Mouse (Mus musculus) testis, adult 2 months (tissue): Measurements from ENCODE around the gene Gucy2g. TPM values are rescaled to one million over a fixed set of nuclear protein-coding genes. Genes with fewer than 3 reads are reported as not detected.

Experiments used
- H3K27ac ChIP-seq: fragments of 200-500 bp; 2 replicates; pipeline ENCODE4 v1.5.1; 2012; ENCODE audit warnings: low read depth, low read length; ENCODE audit not compliant: control insufficient read depth, insufficient read depth
- H3K27me3 ChIP-seq: fragments of 200-500 bp; 2 replicates; pipeline ENCODE4 v1.6.1; 2012; ENCODE audit warnings: mild to moderate bottlenecking, low read length, moderate library complexity; ENCODE audit not compliant: control insufficient read depth, insufficient read depth
- H3K36me3 ChIP-seq: fragments of 200-500 bp; 2 replicates; pipeline ENCODE4 v1.6.1; 2012; ENCODE audit warnings: mild to moderate bottlenecking, low read length; ENCODE audit not compliant: control insufficient read depth, insufficient read depth
- H3K4me1 ChIP-seq: fragments of 200-500 bp; 2 replicates; pipeline ENCODE4 v1.6.1; 2012; ENCODE audit warnings: low read length; ENCODE audit not compliant: control insufficient read depth, insufficient read depth
- H3K4me3 ChIP-seq: fragments of 200-500 bp; 2 replicates; pipeline ENCODE4 v1.5.1; 2012; ENCODE audit warnings: low read depth, mild to moderate bottlenecking, low read length, moderate library complexity, mixed read lengths; ENCODE audit not compliant: control insufficient read depth
- CTCF ChIP-seq: fragments of 200-500 bp; IDR thresholded peaks from 2 replicates; pipeline ENCODE4 v1.5.1; 2012; ENCODE audit warnings: low read depth, mild to moderate bottlenecking, inconsistent platforms, low read length, moderate library complexity; ENCODE audit not compliant: control insufficient read depth, insufficient read depth, insufficient replicate concordance
- POLR2A ChIP-seq: fragments of 200-500 bp; IDR thresholded peaks from 2 replicates; pipeline ENCODE4 v1.6.1; 2012; ENCODE audit warnings: low read depth, mild to moderate bottlenecking, inconsistent platforms, low read length, moderate library complexity; ENCODE audit not compliant: control insufficient read depth
- polyA plus RNA-seq: library from polyadenylated mRNA; depleted of rRNA; stranded (reverse); fragments of >200 nt; gene quantifications from 2 replicates; pipeline ENCODE4 v1.2.3, GENCODE M21; 2012

Gene Gucy2g
- polyA plus RNA-seq, 1 experiment, result 1.9 TPM

- Histone ChIP-seq H3K4me3 (no peak overlapping the region), H3K4me1 (no peaks in the 10 kb centered on the region), H3K27ac (no peak overlapping the region), H3K27me3 (no peaks in the 10 kb centered on the region), H3K36me3 (no peaks in the 10 kb centered on the region)
- peak; percentile 2; the same call in 1 of the 2 replicates for TF ChIP-seq CTCF
- no peak for TF ChIP-seq POLR2A
Measured at GRCm38 (mm10) chr19:55227135-55227534, 13.9 kb downstream of the Gucy2g start.

- no peak overlapping the region for H3K27ac ChIP-seq
- no peak overlapping the region for H3K4me3 ChIP-seq
- no peaks in the 10 kb centered on the region for H3K4me1 ChIP-seq
- H3K27me3 ChIP-seq, result no peaks in the 10 kb centered on the region
- TF ChIP-seq CTCF (no peak), POLR2A (no peak)
- no peaks in the 10 kb centered on the region for H3K36me3 ChIP-seq
Measured at GRCm38 (mm10) chr19:55226621-55227020, 14.4 kb downstream of the Gucy2g start.

GRCm38 (mm10) chr19:55222268-55222667 lies 18.8 kb downstream of the Gucy2g start:
- H3K27ac ChIP-seq, result no peak overlapping the region
- TF ChIP-seq CTCF, result no peak
- no peak for TF ChIP-seq POLR2A
- peaks cover 11% of the 10 kb centered on the region; the same call in 1 of the 2 replicates for H3K4me1 ChIP-seq
- no peaks in the 10 kb centered on the region for H3K27me3 ChIP-seq
- no peaks in the 10 kb centered on the region for H3K36me3 ChIP-seq
- no peak overlapping the region for H3K4me3 ChIP-seq

GRCm38 (mm10) chr19:55221208-55221607 lies 19.8 kb downstream of the Gucy2g start:
- Histone ChIP-seq H3K27me3 (no peaks in the 10 kb centered on the region), H3K27ac (no peak overlapping the region), H3K36me3 (no peaks in the 10 kb centered on the region), H3K4me3 (no peak overlapping the region), H3K4me1 (peaks cover 11% of the 10 kb centered on the region; the same call in 1 of the 2 replicates)
- TF ChIP-seq POLR2A (no peak), CTCF (no peak)

- TF ChIP-seq CTCF (no peak), POLR2A (no peak)
- H3K4me3 ChIP-seq, result no peak overlapping the region
- H3K4me1 ChIP-seq, result peaks cover 11% of the 10 kb centered on the region; the same call in 1 of the 2 replicates
- no peaks in the 10 kb centered on the region for H3K27me3 ChIP-seq
- no peaks in the 10 kb centered on the region for H3K36me3 ChIP-seq
- H3K27ac ChIP-seq, result no peak overlapping the region
Measured at GRCm38 (mm10) chr19:55219359-55219758, 21.7 kb downstream of the Gucy2g start.

GRCm38 (mm10) chr19:55218741-55219221 lies 22.3 kb downstream of the Gucy2g start:
- H3K4me1 ChIP-seq, result peaks cover 11% of the 10 kb centered on the region; the same call in 1 of the 2 replicates
- TF ChIP-seq POLR2A (no peak), CTCF (no peak)
- H3K36me3 ChIP-seq, result no peaks in the 10 kb centered on the region
- no peaks in the 10 kb centered on the region for H3K27me3 ChIP-seq
- peak overlapping the region; percentile 79 for H3K4me3 ChIP-seq
- H3K27ac ChIP-seq, result no peak overlapping the region

GRCm38 (mm10) chr19:55218192-55218739 lies 22.8 kb downstream of the Gucy2g start:
- peaks cover 11% of the 10 kb centered on the region; the same call in 1 of the 2 replicates for H3K4me1 ChIP-seq

More at GRCm38 (mm10) chr19:55218192-55218739, 22.8 kb downstream of the Gucy2g start:
- peak overlapping the region; percentile 79 for H3K4me3 ChIP-seq
- TF ChIP-seq POLR2A, result no peak
- peak; percentile 81 for TF ChIP-seq CTCF
- H3K27me3 ChIP-seq, result no peaks in the 10 kb centered on the region
- no peaks in the 10 kb centered on the region for H3K36me3 ChIP-seq
- H3K27ac ChIP-seq, result no peak overlapping the region
